Mouse (Mus musculus): Measurements from ENCODE around the gene Negr1.

- TF ChIP-seq CTCF (IDR thresholded peaks at IDR 0.05; ENCODE audit: extremely low read depth, insufficient read depth, low read length) (no peak), POLR2A (IDR thresholded peaks at IDR 0.05; ENCODE audit: extremely low read depth, insufficient read depth, low read length) (no peak)
These were observed 359.8 kb downstream of the Negr1 start for GRCm38 (mm10) chr3:156921369-156921768.
